Mouse (Mus musculus) CD4-positive, CD25-positive, alpha-beta regulatory T cell, adult 2 months (primary cell): ENCODE measurements around the gene Olfr704.
"Not testable (repeated sequence)": the region's sequence is repeated elsewhere in the genome, so short reads cannot be mapped to it uniquely, and the experiment has no call there.

ENCODE experiments used
- DNase-seq: peaks from one replicate; pipeline ENCODE4 v3.0.0-alpha.2; 2012; ENCODE audit warnings: low read depth, low spot score

Olfr704 gene

GRCm38 (mm10) chr7:106862885-106863284, at the start of gene Olfr704:
Gene Olfr704 (plus strand): TSS chr7:106863185.
- no peak for DNase-seq

- no peak for DNase-seq
Measured at GRCm38 (mm10) chr7:106813829-106814228, 49.2 kb upstream of the Olfr704 start, which contains the start of gene Olfr701. Gene Olfr701 (plus strand): TSS chr7:106814129.

- peak; percentile 76 for DNase-seq
Measured at GRCm38 (mm10) chr7:106815775-106816174, 47.2 kb upstream of the Olfr704 start.

GRCm38 (mm10) chr7:106818414-106818813, 44.6 kb upstream of the Olfr704 start:
- no peak for DNase-seq

GRCm38 (mm10) chr7:106833793-106834192, 29.2 kb upstream of the Olfr704 start, which contains the start of gene Olfr702:
Gene Olfr702 (minus strand): TSS chr7:106833893.
- DNase-seq: no peak

GRCm38 (mm10) chr7:106843060-106843459, 19.9 kb upstream of the Olfr704 start, which contains the start of gene Olfr703:
Gene Olfr703 (plus strand): TSS chr7:106843360.
- no peak for DNase-seq

- no peak for DNase-seq
Measured at GRCm38 (mm10) chr7:106876791-106877190, 13.8 kb downstream of the Olfr704 start, which contains the start of gene Olfr705. Gene Olfr705 (minus strand): TSS chr7:106876891.

- no peak for DNase-seq
Measured at GRCm38 (mm10) chr7:106888062-106888461, 25.1 kb downstream of the Olfr704 start, which contains the start of gene Olfr706. Gene Olfr706 (minus strand): TSS chr7:106888162.

DNA sequence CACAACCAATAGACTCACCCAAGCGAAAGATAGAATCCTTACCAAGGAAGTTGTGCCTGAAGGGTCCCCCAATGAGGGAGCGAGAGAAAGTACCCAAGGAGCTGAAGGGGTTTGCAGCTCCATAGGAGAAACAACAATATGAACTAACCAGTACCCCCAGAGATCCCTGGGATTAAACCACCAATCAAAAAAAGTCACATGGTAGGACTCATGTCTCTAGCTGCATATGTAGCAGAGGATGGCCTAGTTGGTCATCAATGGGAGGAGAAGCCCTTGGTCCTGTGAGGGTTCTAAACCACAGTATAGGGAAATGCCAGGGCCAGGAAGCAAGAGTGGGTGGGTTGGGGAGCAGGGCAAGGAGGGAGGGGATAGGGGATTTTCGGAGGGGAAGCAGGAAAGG, 38.2 kb downstream of the Olfr704 start, which contains the start of gene Olfr707:
Gene Olfr707, minus strand, starts transcription at position 101 of the 400 bp plus-strand sequence.
- DNase-seq: not testable (repeated sequence)

DNA sequence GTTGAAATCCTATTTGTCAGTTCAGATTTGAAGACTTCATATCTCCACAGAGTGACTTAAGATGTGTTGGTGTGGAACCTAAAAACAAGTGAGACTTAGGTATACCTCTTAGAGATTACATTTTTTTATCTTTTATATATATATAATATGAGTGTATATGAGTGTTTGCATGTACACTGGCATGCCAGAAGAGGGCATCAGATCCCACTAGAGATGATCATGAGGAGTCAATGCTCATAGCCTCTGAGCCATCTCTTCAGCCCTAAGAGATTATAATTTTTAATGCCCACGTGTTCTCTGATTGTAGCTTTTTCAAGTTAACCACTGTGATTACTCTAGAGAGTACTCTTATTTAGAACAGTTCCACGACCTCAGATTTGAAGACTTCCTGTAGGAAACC, 44.7 kb downstream of the Olfr704 start, which contains the start of gene Olfr1532-ps1:
Gene Olfr1532-ps1, plus strand, starts transcription at position 326 of the 400 bp plus-strand sequence.
- no peak for DNase-seq
